Mouse (Mus musculus): Measurements from ENCODE around the gene Ripk4.

Ripk4 gene

GRCm38 (mm10) chr16:97734760-97735322 is 28.7 kb downstream of the Ripk4 start:
- DNase-seq (ENCODE audit: low read depth), result no peak

GRCm38 (mm10) chr16:97733599-97733998 is 30.0 kb downstream of the Ripk4 start:
- no peak for DNase-seq (ENCODE audit: low read depth)

- no peak for DNase-seq (ENCODE audit: low read depth)
These were observed 33.3 kb downstream of the Ripk4 start for GRCm38 (mm10) chr16:97730321-97730720.

DNA sequence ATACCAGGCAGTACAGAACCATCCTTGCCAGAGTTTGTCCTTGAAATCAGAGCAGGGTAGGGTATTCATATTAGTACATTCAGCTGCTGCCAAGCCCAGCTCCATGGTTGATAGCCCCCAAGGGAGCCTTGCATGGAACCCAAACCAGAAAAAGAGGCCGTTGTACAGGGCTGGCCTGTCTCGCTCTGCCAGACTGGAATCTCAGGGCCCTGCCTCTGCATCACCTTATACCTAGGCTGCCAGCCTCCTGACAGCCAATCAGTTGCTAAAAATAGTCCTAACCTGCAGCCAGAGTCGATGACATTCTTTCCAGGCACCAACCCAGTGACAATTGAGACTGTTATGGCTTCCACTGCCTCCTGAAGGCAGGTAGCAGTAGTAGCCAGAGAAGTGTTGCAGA is 37.2 kb downstream of the Ripk4 start:
- no peak for DNase-seq (ENCODE audit: low read depth)

DNA sequence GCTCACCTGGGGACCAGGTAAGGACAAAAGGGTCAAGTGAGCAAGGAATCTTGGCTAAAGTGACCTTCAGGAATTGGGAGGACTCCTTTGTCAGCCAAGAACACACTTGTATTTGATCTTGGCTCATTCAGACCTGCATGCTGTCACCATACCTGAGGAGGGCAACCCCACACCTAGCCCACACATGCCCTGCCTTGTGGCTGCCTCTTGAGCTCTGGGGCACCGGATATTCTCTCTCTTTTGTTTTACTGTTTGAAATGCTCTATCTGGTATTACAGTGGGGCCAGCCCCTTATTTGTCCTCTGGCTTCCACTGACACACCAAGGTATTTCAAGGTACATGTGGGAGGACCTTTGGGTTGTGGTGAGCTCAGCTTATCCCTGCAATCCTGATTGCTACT is 43.5 kb downstream of the Ripk4 start:
- DNase-seq (ENCODE audit: low read depth), result no peak

- no peak for DNase-seq (ENCODE audit: low read depth)
These were observed 44.1 kb downstream of the Ripk4 start for GRCm38 (mm10) chr16:97719392-97719983.

DNA sequence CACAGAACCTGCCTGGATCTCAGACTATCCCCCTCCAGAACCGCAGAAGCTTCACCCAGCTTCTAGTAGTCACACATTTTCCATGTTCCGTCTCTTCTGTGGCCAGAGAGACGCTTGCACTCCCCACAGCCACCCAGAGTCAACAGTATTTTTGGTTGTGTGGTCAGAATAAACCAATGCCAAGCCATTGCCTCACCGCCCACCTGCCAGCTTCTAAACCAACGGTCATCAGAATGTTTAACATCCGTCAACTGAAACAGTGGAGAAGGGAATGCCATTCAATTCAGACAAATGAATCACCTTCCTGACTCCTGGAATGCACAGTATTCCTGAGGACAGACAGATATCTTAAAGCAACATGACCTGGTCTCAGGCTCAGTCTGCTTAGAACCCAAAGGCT is 47.0 kb downstream of the Ripk4 start:
- DNase-seq (ENCODE audit: low read depth), result no peak

DNA sequence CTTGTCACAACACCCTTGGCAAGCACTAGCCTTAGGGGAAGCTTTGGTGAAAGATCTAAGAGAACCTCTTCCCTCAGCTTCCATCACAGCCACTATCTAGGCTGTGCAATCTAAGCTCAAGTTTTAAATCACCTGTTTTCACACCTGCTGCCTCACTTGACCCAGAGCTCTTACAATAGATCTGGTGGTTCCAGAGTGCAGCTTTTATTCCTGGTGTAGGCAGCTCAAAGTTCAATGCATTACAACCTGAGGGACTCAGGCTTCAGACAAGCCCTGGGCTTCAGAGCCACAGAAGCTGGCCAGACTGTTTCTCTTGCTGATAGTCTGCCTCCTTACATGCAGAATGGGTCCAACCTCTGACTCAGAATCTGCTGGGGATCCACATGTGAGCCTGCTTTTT is 51.5 kb downstream of the Ripk4 start:
- DNase-seq (ENCODE audit: low read depth), result no peak

DNA sequence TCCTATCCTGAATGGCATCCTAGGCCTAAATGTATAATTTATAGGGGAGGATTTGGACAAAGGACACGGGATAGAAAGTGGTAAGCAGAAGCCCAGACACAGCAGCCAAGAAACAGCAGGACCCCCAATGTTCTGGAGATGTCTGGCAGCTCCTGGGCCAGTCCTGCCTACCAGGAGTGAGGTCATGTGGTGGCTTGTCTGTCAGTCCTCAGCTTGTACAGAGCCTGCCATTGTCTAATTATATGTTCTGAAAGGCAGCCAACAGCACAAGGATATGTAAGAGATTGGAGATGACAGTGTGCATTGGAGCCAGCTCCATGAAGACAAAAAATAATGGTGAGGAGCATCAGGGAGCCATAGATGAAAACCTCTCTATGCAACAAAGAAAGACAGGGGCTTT is 61.7 kb downstream of the Ripk4 start:
- DNase-seq (ENCODE audit: low read depth), result no peak

DNA sequence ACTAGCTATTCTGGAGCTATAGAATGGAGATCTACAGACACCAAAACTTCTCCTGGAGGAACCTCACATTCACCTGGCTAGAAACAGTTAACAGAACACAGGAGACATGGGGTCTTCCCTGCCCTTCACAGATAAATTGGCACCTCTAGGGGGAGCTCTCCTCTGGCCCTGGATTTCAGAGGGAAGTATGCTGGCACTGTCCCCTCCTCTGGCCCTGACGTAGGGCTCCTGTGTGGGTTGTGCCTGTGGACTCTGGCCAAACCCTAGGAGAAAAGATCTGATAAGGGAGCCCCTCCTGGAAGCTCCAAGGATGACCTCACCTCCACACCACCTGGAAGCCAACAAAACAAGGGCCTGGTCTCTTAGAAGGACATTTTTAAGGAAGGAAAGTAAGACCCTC is 65.8 kb downstream of the Ripk4 start:
- DNase-seq (ENCODE audit: low read depth), result peak; percentile 19

- no peak for DNase-seq (ENCODE audit: low read depth)
These were observed 67.9 kb downstream of the Ripk4 start for GRCm38 (mm10) chr16:97695709-97696108.

Measured in c-Kit-positive CD71-negative TER-119-negative erythroid progenitor cells, embryonic 14.5 days (primary cell).